Mouse (Mus musculus) kidney, adult 8-10 months (tissue): ENCODE results near the gene Ppp2r5c.

Experiments
- DNase-seq, 2 experiments: peaks; one replicate each; pipeline ENCODE4 v3.0.0; 2022

Ppp2r5c gene

DNA sequence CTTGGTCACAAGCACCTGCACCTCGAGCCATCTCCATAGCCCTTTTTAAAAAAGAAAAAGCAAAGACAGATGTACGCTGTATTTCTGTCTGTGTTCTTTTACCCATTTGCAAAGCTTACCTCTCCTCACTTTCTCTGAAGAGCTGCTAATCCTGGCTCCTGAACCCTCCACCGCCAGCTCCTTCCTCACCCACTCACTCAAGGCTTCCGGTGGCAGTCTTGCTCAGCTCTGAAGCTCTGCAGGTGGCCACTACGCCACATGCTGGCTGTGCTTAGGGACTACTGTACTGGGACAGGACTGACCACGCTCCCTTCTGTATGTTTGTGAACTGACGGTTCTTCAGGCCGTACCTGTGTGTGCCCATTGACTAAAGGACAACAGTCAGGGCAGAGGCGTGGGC, 119.4 kb downstream of the Ppp2r5c start:
- DNase-seq, result no peak

DNA sequence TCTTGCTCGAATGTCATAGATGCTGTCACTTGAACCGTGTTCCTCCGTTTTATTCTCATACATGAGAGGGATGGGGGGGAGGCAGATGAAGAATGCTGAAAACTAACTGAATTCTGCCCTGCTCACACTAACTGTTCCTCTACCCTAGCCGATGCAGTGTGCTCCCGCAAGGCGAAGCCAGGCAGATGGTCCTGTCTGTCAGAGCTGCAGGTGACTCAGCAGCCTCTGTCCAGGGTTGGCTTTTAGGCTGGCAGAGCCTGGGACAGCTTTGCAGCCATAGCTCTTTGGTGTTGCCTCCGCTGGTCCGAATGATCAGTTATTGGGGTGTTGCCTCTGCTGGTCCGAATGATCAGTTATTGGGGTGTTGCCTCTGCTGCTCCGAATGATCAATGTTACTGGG, 124.1 kb downstream of the Ppp2r5c start:
- DNase-seq, result no peak

DNA sequence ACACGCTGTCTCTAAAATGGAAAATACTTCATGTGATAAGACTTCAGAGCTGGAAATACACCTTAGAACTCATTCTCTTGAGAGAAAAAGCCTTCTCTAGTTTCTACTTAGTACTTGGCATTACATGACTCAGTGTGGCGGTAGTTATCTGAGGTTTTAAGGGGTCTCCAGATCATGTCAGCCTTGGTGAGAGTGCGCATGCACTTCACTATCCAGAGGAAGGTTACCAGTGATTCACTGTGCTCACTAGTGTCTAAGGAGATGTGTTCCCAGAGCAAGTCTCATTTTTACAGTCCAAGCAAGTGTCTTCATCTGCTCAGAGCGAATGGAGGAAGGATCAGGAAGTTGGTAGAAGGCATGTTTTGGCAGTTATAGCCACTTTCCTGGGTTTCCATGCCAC, 125.4 kb downstream of the Ppp2r5c start:
- DNase-seq, result no peak

DNA sequence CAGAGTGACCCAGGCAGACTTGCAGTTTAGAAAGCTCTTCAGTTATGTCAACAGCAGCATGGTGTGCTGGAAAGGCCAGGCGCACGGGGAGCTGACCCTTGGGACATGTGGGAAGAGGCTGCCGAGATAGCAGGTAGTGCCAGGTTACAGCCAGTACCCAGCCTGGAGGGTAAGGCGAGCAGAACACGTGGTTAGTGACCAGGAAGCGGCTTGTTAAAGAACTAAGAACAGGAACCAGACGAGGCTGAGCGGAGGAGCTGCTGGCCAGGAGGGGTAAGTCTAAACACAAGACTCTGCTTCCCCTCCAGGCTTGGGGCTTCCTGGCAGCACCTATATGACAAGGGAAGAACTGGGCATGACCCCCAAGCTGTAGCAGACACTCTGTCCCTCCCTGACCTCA, 126.7 kb downstream of the Ppp2r5c start:
- no peak for DNase-seq

DNA sequence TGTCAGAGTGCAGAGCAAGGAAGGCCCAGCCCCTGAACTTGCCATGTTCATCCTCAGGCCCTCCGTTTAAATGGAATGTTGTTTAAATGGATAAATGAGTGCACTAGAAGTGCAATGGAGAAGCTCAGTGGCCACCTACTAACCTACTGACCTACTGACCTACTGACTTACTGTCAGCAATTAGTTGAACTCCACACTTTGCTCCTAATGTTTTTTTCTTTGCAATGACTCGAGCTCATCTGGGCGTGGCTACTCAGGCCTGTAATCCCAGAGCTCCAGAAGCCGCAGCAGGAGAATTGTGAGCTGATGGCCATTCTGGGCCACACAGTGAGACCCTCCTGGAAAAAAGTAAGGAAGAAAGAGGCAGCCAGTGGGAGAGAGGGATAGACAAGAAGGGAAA, 129.0 kb downstream of the Ppp2r5c start:
- DNase-seq, result peak; percentile 33 to 49

DNA sequence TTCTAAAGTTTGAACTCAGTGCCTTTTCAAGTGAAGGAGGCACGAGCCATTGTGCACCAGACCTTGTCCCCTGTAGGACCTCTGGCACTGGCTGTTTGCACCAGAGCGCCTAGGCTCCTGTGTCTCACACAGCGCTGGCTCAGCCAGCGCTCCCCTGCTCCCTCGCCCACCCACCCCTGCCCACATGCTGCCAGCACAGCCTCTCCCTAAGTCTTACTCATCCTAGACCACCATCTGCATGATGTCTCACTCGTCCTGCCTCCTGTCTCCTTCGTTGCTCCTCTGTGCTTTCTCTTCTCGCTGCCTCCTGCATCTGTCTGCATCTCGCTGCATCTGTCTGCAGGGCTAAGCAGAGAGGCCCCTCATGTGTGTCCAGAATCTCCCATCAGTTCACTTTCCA, 131.4 kb downstream of the Ppp2r5c start:
- DNase-seq, result no peak

DNA sequence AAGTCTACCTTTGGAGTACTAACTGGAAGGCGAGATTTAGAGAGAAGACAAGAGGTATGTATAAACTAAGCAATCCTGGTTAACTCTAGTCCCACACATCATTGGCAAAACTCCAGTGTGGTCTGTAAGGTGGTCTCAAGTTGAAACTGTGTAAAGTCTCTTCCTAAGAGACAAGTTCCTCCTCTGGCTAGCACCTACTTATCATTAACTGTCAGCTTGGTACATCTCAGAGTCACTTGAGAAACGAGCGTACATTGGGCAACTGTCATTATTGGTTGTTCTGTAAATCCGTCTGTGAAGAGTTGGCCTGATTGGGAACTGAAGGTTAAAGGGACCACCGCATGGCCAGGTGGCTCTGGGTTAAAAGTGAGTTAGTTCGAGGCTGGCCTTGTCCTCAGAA, 141.7 kb downstream of the Ppp2r5c start:
- DNase-seq, result no peak

DNA sequence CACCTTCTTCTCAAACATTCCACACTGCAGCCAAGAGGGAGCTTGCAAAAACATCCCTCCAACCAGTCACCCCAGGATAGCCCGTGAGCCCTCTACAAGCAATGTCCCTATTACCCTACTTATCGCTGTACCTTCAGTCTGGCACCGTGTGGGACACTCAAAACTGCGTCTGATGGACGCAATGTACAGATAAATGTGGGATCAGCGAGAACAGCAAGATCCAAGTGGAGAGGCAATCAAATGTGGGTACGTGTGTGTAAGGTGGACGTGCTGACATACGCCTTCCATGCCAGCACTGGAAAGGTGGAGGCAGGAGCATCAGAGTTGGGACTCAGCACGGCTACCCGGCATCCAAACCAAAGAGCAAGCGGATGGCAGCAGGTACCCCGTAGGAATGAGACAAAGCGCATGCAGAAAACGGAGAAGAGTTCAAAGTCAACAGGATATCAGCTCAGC, 143.9 kb downstream of the Ppp2r5c start:
- DNase-seq, result no peak

DNA sequence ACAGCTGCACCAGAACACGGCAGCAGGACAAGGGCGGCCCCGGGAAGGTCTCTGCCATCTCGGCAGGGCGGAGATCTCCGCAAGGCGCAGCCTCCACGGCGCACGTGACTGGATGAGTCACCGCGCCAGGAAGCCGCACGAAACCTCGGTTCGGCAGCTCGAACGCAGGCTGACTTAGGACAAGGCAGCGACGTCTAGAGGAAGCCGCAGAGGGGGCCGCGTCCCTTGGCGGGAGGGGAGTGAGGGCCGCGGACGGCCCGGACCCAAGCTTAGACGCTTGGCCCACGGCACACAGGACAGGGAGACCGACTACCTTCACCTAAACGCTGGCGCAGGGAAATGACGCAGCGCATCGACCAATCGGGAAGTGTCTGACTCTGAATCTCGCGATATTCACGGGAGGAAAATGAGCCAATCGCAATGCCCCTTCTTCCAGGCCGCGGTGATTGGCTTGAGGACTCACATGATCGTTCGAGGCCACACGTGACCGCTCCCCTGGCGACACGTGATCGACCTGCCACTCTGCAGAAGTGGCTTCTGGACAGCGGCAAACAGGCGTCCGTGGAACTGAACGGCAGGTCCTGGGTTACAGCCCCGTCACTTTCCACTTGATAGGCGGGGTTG, 144.5 kb downstream of the Ppp2r5c start:
- peak; percentile 99 to 100 for DNase-seq

DNA sequence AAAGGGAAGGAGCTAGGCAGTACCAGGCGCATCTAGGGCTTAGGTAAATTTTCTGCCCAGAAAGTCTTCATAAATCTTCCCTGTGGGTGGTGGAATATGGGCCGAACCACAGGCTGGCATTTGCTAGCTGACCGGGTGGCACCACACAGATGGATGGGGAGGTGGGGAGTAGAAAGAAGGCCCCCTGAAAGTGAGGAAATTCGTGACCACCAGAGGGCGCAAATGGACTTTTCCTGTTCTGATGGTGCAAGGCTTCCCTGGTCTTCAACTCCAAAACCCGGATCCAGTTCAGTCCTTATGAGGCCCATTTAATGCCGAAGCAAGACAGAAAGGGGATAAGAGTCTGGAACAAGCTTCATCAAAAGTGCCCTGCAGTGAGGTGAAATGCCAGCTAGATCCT, 151.6 kb downstream of the Ppp2r5c start:
- peak; percentile 33 to 59 for DNase-seq

DNA sequence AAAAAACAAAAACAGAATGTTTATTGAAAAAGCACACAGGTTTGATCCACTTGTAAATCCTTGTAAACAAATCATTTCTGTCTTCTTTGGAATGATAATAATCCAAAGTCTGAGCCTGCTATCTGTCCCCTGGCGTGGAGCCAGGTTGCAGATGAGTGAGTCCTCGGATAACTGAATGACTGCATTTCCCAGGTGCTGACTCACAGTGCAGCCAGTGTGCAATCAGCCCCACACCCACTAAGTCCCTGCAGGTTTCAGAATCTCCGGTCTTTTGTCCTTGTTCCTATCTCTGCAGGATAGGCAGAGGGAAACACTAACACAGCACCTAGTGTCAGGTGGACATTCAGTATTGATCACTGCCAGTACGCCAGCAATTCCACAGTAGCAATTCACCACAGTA, 152.9 kb downstream of the Ppp2r5c start:
- DNase-seq, result no peak

DNA sequence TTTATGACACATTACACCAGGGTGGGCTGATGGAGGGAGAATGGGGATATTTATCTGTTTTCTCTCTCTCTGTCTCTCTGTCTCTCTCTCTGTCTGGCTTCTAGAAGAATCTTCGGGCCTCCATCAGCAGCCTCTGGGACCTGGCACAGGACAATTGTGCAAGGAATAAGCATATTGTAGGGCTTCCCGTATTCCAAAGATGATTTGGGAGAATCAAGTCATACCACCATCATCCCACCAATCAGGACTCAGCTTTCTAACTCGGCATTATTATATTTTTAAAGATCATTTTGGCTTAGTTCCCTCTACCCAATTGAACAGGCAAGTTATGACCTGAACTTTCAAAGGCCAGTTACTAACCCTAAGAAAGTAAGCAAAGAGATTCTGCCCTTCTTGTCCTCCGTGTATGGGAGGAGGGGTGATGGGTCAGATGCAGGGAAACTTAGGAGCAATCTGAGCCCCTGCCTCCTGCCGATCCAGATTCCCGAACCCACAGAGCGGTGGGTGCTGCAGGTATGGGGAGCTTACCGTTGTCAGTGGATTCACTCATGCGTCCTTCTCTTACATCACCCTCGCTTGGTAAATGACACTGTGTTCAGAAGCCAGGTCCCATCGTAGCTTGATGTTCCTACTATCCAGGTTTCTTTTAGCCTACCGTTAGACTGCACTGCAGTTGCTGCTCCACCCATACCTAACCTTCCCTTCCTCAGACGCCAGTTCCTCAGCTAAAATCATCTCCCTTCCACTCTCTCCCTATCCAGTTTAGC, 153.5 kb downstream of the Ppp2r5c start:
- DNase-seq, result no peak

DNA sequence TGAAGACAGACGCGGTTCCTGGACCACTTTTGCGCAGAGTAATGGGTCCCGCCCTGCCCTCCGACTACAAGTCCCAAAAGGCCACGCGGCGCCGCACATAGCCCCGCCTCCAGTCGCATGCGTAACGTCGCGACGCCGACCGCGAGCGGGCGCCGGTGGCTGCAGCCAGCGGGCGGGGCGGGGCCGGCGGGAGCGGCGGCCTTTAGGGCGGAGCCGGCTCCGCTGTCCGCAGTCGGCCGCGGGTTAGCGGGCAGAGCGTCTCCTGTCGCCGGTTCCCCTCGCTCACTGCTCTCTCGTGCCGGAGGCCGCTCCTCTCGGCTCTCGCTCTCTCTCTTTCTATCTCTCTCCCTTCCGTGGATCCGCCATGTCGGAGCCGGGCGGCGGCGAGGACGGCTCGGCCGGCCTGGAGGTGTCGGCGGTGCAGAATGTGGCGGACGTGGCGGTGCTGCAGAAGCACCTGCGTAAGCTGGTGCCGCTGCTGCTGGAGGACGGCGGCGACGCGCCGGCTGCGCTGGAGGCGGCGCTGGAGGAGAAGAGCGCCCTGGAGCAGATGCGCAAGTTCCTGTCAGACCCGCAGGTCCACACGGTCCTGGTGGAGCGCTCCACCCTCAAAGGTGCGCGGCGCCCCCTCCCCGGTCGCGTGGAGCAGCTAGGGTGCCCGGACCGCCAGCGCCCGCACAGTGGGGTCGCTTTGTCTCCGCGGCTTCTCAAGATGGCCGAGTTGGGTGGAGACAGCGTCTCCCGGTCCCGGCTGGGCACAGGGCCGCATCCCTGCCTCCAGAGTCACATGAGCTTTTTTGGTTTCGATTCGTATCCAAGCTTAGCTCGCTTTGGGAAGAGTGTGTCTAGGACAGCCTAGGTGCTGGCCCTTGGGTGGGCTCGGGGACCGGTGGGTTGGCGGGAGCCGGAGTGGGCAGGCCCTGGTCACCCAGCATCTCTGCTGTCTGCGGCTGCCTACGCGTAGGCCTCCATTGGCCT, 154.6 kb downstream of the Ppp2r5c start, which contains the start of gene Dync1h1:
Dync1h1 (plus strand) TSS at position 212 of the 978 bp plus-strand sequence.
- DNase-seq, result peak; percentile 89 to 93

DNA sequence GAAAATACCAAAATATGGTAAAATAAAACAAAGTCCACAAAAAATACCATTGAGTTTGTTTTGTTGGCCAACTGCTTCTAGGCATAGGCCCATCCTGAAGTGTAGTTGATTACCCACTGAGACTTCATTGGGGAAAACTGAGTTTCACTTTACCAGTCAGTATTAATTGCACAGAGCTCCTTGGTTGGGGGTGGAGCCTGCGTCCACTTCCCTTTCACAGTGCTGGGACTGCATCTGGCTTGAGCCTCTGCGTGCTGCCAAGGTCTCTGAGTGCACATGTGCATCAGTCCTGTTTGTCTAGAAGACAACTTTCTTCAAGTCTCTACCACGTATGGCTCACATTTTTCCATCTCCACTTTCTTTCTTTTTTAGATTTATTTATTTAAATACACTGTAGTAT, 159.2 kb downstream of the Ppp2r5c start:
- no peak for DNase-seq

DNA sequence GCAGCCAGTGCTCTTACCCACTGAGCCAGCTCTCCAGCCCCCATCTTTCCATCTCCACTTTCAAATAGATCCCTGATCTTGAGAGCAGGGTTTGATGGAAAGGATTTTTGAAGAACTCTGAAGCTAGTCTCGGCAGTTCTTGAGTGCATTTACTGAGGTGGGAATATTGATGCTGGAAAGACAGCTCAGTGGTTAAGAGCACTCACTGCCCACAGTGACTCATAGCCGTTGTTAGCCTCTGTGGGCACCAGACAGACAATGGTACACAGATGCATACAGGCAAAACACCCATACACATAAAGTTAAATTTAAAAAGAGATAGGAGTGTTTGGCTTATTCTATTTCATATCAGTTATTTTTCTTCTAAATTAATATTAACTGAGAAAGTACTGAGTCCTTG, 159.8 kb downstream of the Ppp2r5c start:
- DNase-seq, result no peak

DNA sequence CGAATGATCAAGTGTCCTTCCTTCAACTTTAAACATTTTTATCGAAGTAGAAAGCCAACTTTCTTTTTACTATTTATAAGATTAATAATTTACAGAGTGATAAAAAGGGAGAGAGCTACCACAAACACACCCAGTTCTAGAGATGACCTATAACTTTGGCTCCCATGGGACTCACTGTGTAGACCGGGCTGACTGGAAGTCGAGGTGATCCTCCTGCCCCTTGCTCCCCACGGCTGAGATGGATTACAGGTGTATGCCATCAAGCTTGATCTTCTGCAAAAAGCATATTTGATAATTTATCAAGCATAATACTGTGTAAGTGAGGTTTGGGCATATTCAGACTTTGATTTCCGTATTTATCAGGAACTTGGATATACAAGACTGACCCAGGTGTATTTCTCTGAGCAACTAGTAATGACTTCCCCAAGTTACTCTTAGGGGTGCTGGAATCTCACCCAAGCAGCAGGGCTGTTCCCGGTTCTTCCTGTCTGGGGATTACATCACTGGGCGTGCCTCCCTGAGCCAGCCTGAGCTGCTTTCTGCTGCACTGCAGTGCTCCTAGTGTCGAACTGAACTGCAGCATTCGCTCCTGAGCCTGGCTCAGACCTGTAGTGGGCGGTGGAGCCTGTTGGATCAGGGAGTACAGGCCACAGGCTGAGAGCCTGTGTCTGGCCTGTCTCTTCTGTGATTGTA, 161.7 kb downstream of the Ppp2r5c start:
- DNase-seq, result peak; percentile 65 to 70

DNA sequence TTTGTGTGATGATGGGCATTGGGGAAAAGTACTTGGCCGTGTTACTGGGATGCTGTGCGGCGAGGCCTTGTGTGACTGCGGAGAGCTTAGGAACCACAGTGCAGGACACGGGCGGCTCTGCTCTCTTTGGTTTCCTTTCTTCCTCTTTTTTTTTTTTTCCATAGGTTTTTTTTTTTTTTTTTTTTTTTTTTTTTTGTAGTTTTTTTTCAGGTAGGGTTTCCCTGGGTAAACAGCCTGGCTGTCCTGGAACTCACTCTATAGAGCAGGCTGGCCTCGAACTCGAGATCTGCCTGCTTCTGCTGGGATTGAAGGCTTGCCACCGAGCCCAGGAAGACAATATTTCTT, 162.2 kb downstream of the Ppp2r5c start:
- no peak for DNase-seq

DNA sequence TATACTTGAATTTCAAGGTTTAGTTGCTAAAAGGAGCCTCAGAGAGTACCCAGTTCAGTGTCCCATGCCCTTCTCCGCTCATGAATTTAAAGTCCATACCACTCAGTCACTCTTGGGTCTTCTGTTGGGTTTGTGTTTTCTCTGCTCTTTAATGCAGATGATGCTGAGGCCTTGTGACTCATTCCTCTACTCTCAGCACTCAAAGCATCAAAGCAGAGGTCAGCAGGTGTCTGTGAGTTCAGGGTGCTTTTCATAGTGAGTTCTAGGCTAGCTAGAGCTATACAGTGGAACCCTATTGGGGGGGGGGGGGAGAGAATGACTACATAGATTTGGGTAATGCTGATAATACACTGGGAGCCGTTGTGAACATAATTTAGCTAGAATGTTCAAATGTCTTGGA, 163.8 kb downstream of the Ppp2r5c start:
- DNase-seq, result no peak

DNA sequence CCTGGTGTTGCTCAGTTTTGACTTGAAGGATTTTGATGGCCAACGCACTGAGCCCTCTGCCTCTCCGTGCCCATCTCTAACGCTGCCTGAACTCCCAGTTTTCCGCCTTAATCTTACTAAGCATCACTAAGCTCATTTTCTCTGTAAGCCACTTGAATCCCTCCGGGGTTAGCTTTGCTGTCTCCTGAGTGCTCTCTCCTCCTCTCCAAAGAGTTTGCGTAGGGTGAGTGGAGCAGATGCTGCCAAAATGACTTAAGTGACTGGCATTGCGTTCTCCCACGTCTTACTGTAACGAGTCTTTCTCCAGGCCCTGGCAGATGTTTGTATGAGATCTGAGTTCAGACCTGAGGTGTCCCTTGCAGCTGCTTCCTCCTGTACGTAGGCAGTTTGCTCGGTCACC, 183.1 kb downstream of the Ppp2r5c start:
- no peak for DNase-seq
